In the genomic region with DNA sequence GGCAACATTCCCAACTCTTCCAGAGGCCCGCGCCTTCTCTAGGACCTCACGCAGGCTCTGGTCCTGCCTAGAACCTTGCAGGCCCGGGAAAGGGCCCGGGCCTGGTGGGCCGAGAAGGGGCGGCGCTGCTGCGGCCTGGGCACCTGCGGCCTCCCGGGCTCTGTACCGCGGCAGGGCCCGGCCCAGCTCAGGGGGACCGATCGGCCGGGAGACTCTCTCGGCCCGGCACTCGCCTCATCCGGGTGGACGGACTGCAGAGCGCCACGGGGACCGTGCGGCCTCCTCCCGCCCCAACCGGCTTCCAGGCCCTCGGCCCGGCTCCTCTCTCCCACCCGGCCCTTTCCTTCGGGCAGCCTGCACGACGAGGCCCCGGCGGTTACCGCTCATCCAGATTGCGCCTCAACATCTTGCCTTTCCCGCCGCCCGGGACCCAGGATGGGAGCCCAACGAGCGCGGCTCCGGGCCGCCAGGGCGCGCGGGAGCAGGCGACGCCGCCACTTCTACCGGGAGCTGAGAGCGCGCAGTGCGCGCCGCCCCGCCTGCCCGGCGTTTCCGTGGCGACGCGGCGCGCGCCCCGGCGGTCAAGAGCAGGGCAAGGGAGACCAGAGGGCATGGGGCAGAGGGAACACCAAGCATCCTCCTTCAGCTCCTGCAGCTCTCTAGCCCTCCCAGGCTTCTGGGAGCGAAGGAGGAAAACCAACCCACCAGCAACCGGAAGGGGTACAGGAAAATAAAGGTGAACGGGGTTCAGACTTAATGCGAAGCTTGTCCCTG, we compare ENCODE assay signal across 8 mouse cellular contexts. TPM values are rescaled to one million over a fixed set of nuclear protein-coding genes. Genes with fewer than 3 reads are reported as not detected.
DNase-seq lines count a peak whose midpoint lies in the region; ATAC-seq and TF ChIP-seq lines count a peak whose summit lies in the region.

Gene Fam92a (minus strand): TSS at position 698 of the 774 bp plus-strand sequence.

- peak; percentile 71 for DNase-seq in A20 (ENCODE audit: low read depth, low spot score)
- peak; percentile 14 to 22 for DNase-seq in natural killer cell, adult 2 months (ENCODE audit: low spot score in 2 of 2)

- H3K4me1 ChIP-seq in bone marrow, adult 2 months (ENCODE audit: control insufficient read depth, insufficient read depth, low read length): no peaks in the 10 kb centered on the region
- H3K4me1 ChIP-seq in embryonic facial prominence, embryonic 15.5 days: peaks cover 7% of the 10 kb centered on the region
- peaks cover 6% of the 10 kb centered on the region for H3K4me1 ChIP-seq in heart, embryonic 12.5 days (replicated peaks)
- H3K4me1 ChIP-seq in kidney, embryonic 16.5 days (ENCODE audit: insufficient read depth, low read length): peaks cover 8% of the 10 kb centered on the region
- H3K4me1 ChIP-seq in liver, embryonic 12.5 days: peaks cover 13% of the 10 kb centered on the region
- peaks cover 6% of the 10 kb centered on the region; the same call in 1 of the 2 replicates for H3K4me1 ChIP-seq in stomach, embryonic 15.5 days

- peak; percentile 88 for ATAC-seq in embryonic facial prominence, embryonic 15.5 days (ENCODE audit: insufficient number of reproducible peaks, low FRiP score, low TSS enrichment, low read depth)
- ATAC-seq in heart, embryonic 12.5 days (ENCODE audit: insufficient number of reproducible peaks, low FRiP score): peak; percentile 90
- peak; percentile 96 for ATAC-seq in kidney, embryonic 16.5 days (ENCODE audit: low FRiP score, low TSS enrichment)
- peak; percentile 78 for ATAC-seq in liver, embryonic 12.5 days
- ATAC-seq in stomach, embryonic 15.5 days (ENCODE audit: insufficient read depth, low FRiP score, low read depth): peak; percentile 87

- no peaks in the 10 kb centered on the region for H3K9me3 ChIP-seq in embryonic facial prominence, embryonic 15.5 days (replicated peaks)
- H3K9me3 ChIP-seq in heart, embryonic 12.5 days (replicated peaks): no peaks in the 10 kb centered on the region
- H3K9me3 ChIP-seq in kidney, embryonic 16.5 days (ENCODE audit: low read length): no peaks in the 10 kb centered on the region
- H3K9me3 ChIP-seq in liver, embryonic 12.5 days (replicated peaks): no peaks in the 10 kb centered on the region
- no peaks in the 10 kb centered on the region for H3K9me3 ChIP-seq in stomach, embryonic 15.5 days

- peak within 1 kb of the TSS; percentile 59 for H3K4me2 ChIP-seq in embryonic facial prominence, embryonic 15.5 days (replicated peaks)
- H3K4me2 ChIP-seq in heart, embryonic 12.5 days: peak within 1 kb of the TSS; percentile 73
- H3K4me2 ChIP-seq in kidney, embryonic 16.5 days (replicated peaks; ENCODE audit: low read depth, low read length): peak within 1 kb of the TSS; percentile 75
- H3K4me2 ChIP-seq in liver, embryonic 12.5 days: peak within 1 kb of the TSS; percentile 88
- H3K4me2 ChIP-seq in stomach, embryonic 15.5 days: peak within 1 kb of the TSS; percentile 63

- H3K27ac ChIP-seq in bone marrow, adult 2 months (ENCODE audit: control insufficient read depth, insufficient read depth, low read depth, low read length, poor library complexity): no peak within 1 kb of the TSS; the same call in 1 of the 2 replicates
- peak within 1 kb of the TSS; percentile 90 for H3K27ac ChIP-seq in embryonic facial prominence, embryonic 15.5 days (replicated peaks)
- H3K27ac ChIP-seq in heart, embryonic 12.5 days (ENCODE audit: poor library complexity, severe bottlenecking): peak within 1 kb of the TSS; percentile 79
- H3K27ac ChIP-seq in kidney, embryonic 16.5 days (ENCODE audit: low read length): peak within 1 kb of the TSS; percentile 80
- peak within 1 kb of the TSS; percentile 40; the same call in 1 of the 2 replicates for H3K27ac ChIP-seq in liver, embryonic 12.5 days
- peak within 1 kb of the TSS; percentile 87 for H3K27ac ChIP-seq in stomach, embryonic 15.5 days

- TF ChIP-seq POLR2A in bone marrow, adult 2 months (IDR thresholded peaks at IDR 0.05; ENCODE audit: borderline replicate concordance, control insufficient read depth, low read depth, low read length): no peak

- peak within 1 kb of the TSS; percentile 62 for H3K4me3 ChIP-seq in bone marrow, adult 2 months (replicated peaks; ENCODE audit: control insufficient read depth, low read depth, low read length)
- H3K4me3 ChIP-seq in embryonic facial prominence, embryonic 15.5 days (replicated peaks): peak within 1 kb of the TSS; percentile 80
- peak within 1 kb of the TSS; percentile 78 for H3K4me3 ChIP-seq in heart, embryonic 12.5 days
- H3K4me3 ChIP-seq in kidney, embryonic 16.5 days (ENCODE audit: low read length): peak within 1 kb of the TSS; percentile 84
- H3K4me3 ChIP-seq in liver, embryonic 12.5 days: peak within 1 kb of the TSS; percentile 71
- peak within 1 kb of the TSS; percentile 74 for H3K4me3 ChIP-seq in stomach, embryonic 15.5 days (replicated peaks)

- no peak for TF ChIP-seq CTCF in bone marrow, adult 2 months (IDR thresholded peaks at IDR 0.05; ENCODE audit: control insufficient read depth, insufficient read depth, low read length)

- no peaks in the 10 kb centered on the region for H3K27me3 ChIP-seq in embryonic facial prominence, embryonic 15.5 days
- no peaks in the 10 kb centered on the region for H3K27me3 ChIP-seq in heart, embryonic 12.5 days (replicated peaks)
- H3K27me3 ChIP-seq in kidney, embryonic 16.5 days (ENCODE audit: insufficient read depth, low read length): no peaks in the 10 kb centered on the region
- peaks cover 10% of the 10 kb centered on the region; the same call in 1 of the 2 replicates for H3K27me3 ChIP-seq in liver, embryonic 12.5 days (replicated peaks)
- no peaks in the 10 kb centered on the region for H3K27me3 ChIP-seq in stomach, embryonic 15.5 days (replicated peaks)

- H3K36me3 ChIP-seq in embryonic facial prominence, embryonic 15.5 days: peaks cover 12% of the 10 kb centered on the region
- peaks cover 17% of the 10 kb centered on the region for H3K36me3 ChIP-seq in heart, embryonic 12.5 days
- H3K36me3 ChIP-seq in kidney, embryonic 16.5 days (ENCODE audit: insufficient read depth, low read length): peaks cover 10% of the 10 kb centered on the region; the same call in 1 of the 2 replicates
- H3K36me3 ChIP-seq in liver, embryonic 12.5 days: peaks cover 12% of the 10 kb centered on the region; the same call in 1 of the 2 replicates
- H3K36me3 ChIP-seq in stomach, embryonic 15.5 days: peaks cover 6% of the 10 kb centered on the region; the same call in 1 of the 2 replicates

- H3K9ac ChIP-seq in embryonic facial prominence, embryonic 15.5 days: peak within 1 kb of the TSS; percentile 63
- H3K9ac ChIP-seq in heart, embryonic 12.5 days: peak within 1 kb of the TSS; percentile 88
- peak within 1 kb of the TSS; percentile 91 for H3K9ac ChIP-seq in kidney, embryonic 16.5 days (replicated peaks; ENCODE audit: low read length)
- peak within 1 kb of the TSS; percentile 77 for H3K9ac ChIP-seq in liver, embryonic 12.5 days
- H3K9ac ChIP-seq in stomach, embryonic 15.5 days: peak within 1 kb of the TSS; percentile 87

- under 1% methylated on average over 74 of the region's 74 CpGs for WGBS in bone marrow, adult 2 months
- WGBS in embryonic facial prominence, embryonic 15.5 days: under 1% methylated on average over 74 of the region's 74 CpGs
- WGBS in heart, embryonic 12.5 days: under 1% methylated on average over 73 of the region's 74 CpGs
- under 1% methylated on average over 70 of the region's 74 CpGs for WGBS in kidney, embryonic 16.5 days
- WGBS in liver, embryonic 12.5 days (ENCODE audit: insufficient replicate concordance): under 1% methylated on average over 74 of the region's 74 CpGs
- under 1% methylated on average over 74 of the region's 74 CpGs for WGBS in stomach, embryonic 15.5 days

RNA-seq across cellular contexts. Expression of gene Fam92a, which starts in this region (rescaled TPM):
- 7.6 and 8.2 TPM in 2 replicates for polyA plus RNA-seq in bone marrow, adult 2 months (2011; ENCODE audit: insufficient read depth, insufficient read length, low replicate concordance, missing spikeins)
- 93.3 and 95.0 TPM in 2 replicates for polyA plus RNA-seq in embryonic facial prominence, embryonic 15.5 days (2015; fragmentation: Nextera tagmentation; extraction: Ambion mirVana)
- polyA plus RNA-seq in heart, embryonic 12.5 days (2016; fragmentation: Nextera tagmentation; extraction: Ambion mirVana): 77.4 and 81.5 TPM in 2 replicates
- polyA plus RNA-seq in kidney, embryonic 16.5 days (2015; fragmentation: Nextera tagmentation; extraction: Ambion mirVana): 63.6 and 75.5 TPM in 2 replicates
- polyA plus RNA-seq in liver, embryonic 12.5 days (2016; fragmentation: Nextera tagmentation; extraction: Ambion mirVana): 26.9 and 29.6 TPM in 2 replicates
- 75.2 and 80.7 TPM in 2 replicates for polyA plus RNA-seq in stomach, embryonic 15.5 days (2015; fragmentation: Nextera tagmentation; extraction: Ambion mirVana)
